Mouse (Mus musculus) limb, embryonic 12.5 days (tissue): Measurements from ENCODE around the gene Gm9747. TPM values are rescaled to one million over a fixed set of nuclear protein-coding genes. Genes with fewer than 3 reads are reported as not detected.

ENCODE experiments used
- ATAC-seq: fragments of 200-750 bp; cut with Nextera tagmentation; 2 replicates; pipeline ENCODE4 v1.8.0; 2017; ENCODE audit warnings: low read depth, moderate TSS enrichment; ENCODE audit not compliant: insufficient number of reproducible peaks, insufficient read depth, low FRiP score, low TSS enrichment
- H3K27ac ChIP-seq: fragments of 300-500 bp; sonication (generic); 2 replicates; pipeline ENCODE4 v1.5.1; 2016; ENCODE audit warnings: mild to moderate bottlenecking, moderate library complexity
- H3K27me3 ChIP-seq: fragments of 300-500 bp; sonication (generic); 2 replicates; pipeline ENCODE4 v1.6.1; 2016; ENCODE audit warnings: mild to moderate bottlenecking, moderate library complexity
- H3K36me3 ChIP-seq: fragments of 300-500 bp; sonication (generic); 2 replicates; pipeline ENCODE4 v1.6.1; 2016; ENCODE audit warnings: mild to moderate bottlenecking, moderate library complexity
- H3K4me1 ChIP-seq: fragments of 300-500 bp; sonication (generic); replicated peaks from 2 replicates; pipeline ENCODE4 v1.6.1; 2016
- H3K4me2 ChIP-seq: fragments of 300-500 bp; sonication (generic); 2 replicates; pipeline ENCODE4 v1.6.1; 2016; ENCODE audit warnings: mild to moderate bottlenecking, moderate library complexity
- H3K4me3 ChIP-seq: fragments of 300-500 bp; sonication (generic); replicated peaks from 2 replicates; pipeline ENCODE4 v1.5.1; 2016; ENCODE audit warnings: mild to moderate bottlenecking
- H3K9ac ChIP-seq: fragments of 300-500 bp; sonication (generic); replicated peaks from 2 replicates; pipeline ENCODE4 v1.6.1; 2016; ENCODE audit warnings: mild to moderate bottlenecking, moderate library complexity
- H3K9me3 ChIP-seq: fragments of 300-500 bp; sonication (generic); 2 replicates; pipeline ENCODE4 v1.6.1; 2016; ENCODE audit warnings: mild to moderate bottlenecking, moderate library complexity
- WGBS: fragments of 180-500 bp; shearing (Covaris S2); methylation state at CpG from one replicate; pipeline ENCODE4 v1.1.7; 2016; 5-methylcytosine and 5-hydroxymethylcytosine counted together
- polyA plus RNA-seq: library from polyadenylated mRNA; unstranded; fragments of >200 nt; fragmentation: Nextera tagmentation; extraction: Ambion mirVana; gene quantifications from 2 replicates; pipeline ENCODE4 v1.2.1, GENCODE M21; 2016

Gene Gm9747
- polyA plus RNA-seq, 1 experiment from 2014 or later = 29.1 TPM

DNA sequence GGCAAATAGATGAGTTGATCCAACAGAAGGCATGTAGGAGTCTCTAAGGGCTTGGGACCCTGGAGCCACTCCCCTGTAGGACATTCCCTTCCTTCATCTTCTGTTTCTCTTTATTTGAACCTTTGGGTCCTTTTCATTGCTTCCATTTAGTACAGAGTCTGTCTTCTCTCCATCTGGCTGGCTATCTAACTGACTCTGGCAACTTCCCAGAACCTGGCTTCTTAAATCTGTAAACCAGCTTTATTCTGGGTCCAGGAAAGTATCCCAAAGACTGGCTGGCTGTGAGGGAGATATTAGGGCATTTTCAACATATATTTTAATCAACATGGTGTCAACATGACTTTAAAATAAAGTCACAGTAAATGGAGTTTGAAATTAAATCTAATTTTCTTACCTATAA is 4.1 kb upstream of the Gm9747 start:
- ATAC-seq = no peak

GRCm38 (mm10) chr1:82234616-82235015 is 1.7 kb downstream of the Gm9747 start:
- 94% methylated on average over 3 of the region's 3 CpGs for WGBS
- Histone ChIP-seq H3K27ac (no peak overlapping the region), H3K9ac (no peak overlapping the region), H3K9me3 (no peaks in the 10 kb centered on the region), H3K4me1 (peaks cover 6% of the 10 kb centered on the region), H3K36me3 (peaks cover 36% of the 10 kb centered on the region), H3K4me3 (no peak overlapping the region), H3K27me3 (no peaks in the 10 kb centered on the region), H3K4me2 (no peak overlapping the region)
- ATAC-seq = no peak

More for the DNA sequence above, 4.1 kb upstream of the Gm9747 start:
- no peak overlapping the region for H3K27ac ChIP-seq
- no peak overlapping the region for H3K4me3 ChIP-seq
- no peaks in the 10 kb centered on the region for H3K27me3 ChIP-seq
- H3K36me3 ChIP-seq = peaks cover 10% of the 10 kb centered on the region; the same call in 1 of the 2 replicates
- no peak overlapping the region for H3K9ac ChIP-seq
- H3K4me2 ChIP-seq = no peak overlapping the region
- no peaks in the 10 kb centered on the region for H3K4me1 ChIP-seq
- H3K9me3 ChIP-seq = no peaks in the 10 kb centered on the region

GRCm38 (mm10) chr1:82235455-82236104 is 2.7 kb downstream of the Gm9747 start:
- Histone ChIP-seq H3K9me3 (no peaks in the 10 kb centered on the region), H3K4me1 (peaks cover 6% of the 10 kb centered on the region), H3K9ac (no peak overlapping the region), H3K27me3 (no peaks in the 10 kb centered on the region), H3K27ac (peak overlapping the region; percentile 69; the same call in 1 of the 2 replicates), H3K4me2 (no peak overlapping the region), H3K36me3 (peaks cover 36% of the 10 kb centered on the region), H3K4me3 (no peak overlapping the region)
- WGBS = 67% methylated on average over 3 of the region's 3 CpGs
- ATAC-seq = no peak

DNA sequence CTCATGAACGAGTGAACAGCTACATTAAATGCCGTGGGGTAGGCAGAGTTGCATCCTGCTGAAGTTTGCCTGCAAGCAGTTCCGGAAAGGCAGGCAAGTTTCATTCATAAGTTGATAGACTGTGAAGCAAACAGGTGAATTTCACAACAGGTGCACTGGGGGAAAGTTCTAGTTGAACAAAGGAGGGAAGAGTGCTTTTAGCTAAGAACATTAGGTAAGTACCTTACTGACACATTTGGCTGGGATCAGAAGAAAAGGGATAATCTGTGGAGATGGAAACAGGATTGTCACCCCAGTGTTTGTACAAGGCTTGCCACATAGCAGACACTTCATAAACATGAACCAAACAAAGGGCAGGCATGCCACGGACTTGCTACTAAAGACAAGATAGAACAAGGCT is 5.3 kb downstream of the Gm9747 start:
- no peak overlapping the region for H3K4me2 ChIP-seq
- H3K27me3 ChIP-seq = no peaks in the 10 kb centered on the region
- no peak overlapping the region for H3K27ac ChIP-seq
- no peak overlapping the region for H3K9ac ChIP-seq
- peaks cover 31% of the 10 kb centered on the region for H3K36me3 ChIP-seq
- WGBS = 81% methylated on average over 4 of the region's 4 CpGs
- H3K9me3 ChIP-seq = no peaks in the 10 kb centered on the region
- no peak for ATAC-seq
- no peak overlapping the region for H3K4me3 ChIP-seq
- H3K4me1 ChIP-seq = peaks cover 6% of the 10 kb centered on the region

- Histone ChIP-seq H3K4me2 (no peak overlapping the region), H3K4me1 (peaks cover 6% of the 10 kb centered on the region), H3K27ac (no peak overlapping the region), H3K9me3 (no peaks in the 10 kb centered on the region), H3K27me3 (no peaks in the 10 kb centered on the region), H3K36me3 (peaks cover 18% of the 10 kb centered on the region), H3K9ac (no peak overlapping the region), H3K4me3 (no peak overlapping the region)
- 78% methylated on average over 3 of the region's 3 CpGs for WGBS
- ATAC-seq = no peak
Measured at GRCm38 (mm10) chr1:82239409-82240201, 6.7 kb downstream of the Gm9747 start.

DNA sequence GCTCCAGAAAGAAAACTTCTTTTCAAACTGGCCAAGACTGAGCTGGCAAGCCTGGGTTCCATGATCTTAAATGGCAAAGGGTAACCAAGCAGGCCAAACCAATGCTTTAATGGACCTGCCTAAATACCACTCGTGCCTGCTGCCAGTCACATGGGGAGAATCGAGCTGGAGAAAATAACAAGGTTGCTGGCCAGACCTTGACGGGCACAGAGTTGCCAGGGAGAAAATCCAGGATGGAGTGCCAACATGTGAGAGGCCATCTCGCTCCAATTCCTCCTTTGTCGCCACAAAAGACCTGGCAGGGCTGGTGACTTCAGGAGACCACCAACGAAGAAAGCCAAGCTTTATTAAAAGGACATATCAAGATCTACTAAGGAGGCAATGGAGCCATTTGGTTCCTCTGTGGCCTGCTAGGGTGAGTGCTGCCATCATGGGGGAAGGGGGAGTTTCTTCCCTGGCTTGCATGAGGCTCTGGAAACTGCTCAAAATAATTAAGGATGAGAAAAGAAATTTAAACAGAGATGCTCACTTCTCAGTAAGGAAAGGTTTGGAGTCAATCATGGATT is 10.4 kb downstream of the Gm9747 start:
- ATAC-seq = no peak

DNA sequence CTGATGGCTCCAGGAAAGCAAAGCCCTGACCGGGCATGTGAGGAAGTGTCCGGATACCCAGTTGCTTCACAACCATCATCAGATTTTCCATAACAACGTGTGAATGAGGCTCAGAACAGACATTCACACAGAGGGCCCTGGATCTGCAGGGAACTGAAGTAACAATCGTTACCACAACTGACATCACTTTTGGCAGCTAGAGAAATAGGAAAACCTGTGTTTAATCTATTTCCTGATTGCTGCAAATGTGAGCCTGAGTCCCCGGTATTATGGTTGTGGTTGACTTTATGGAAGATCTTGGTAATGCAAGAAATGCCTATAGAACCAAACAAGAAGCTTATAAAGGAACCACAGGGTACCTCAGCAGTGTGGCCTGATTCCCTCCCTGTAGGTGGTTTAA is 12.1 kb downstream of the Gm9747 start:
- Histone ChIP-seq H3K4me2 (no peak overlapping the region), H3K27me3 (no peaks in the 10 kb centered on the region), H3K4me1 (peaks cover 4% of the 10 kb centered on the region; the same call in 1 of the 2 replicates), H3K9me3 (no peaks in the 10 kb centered on the region), H3K9ac (no peak overlapping the region), H3K4me3 (no peak overlapping the region), H3K36me3 (peaks cover 11% of the 10 kb centered on the region), H3K27ac (no peak overlapping the region)
- no peak for ATAC-seq
- 74% methylated on average over 5 of the region's 5 CpGs for WGBS

More for the DNA sequence above, 10.4 kb downstream of the Gm9747 start:
- no peak overlapping the region for H3K4me2 ChIP-seq
- peaks cover 4% of the 10 kb centered on the region; the same call in 1 of the 2 replicates for H3K4me1 ChIP-seq
- no peak overlapping the region for H3K9ac ChIP-seq
- H3K4me3 ChIP-seq = no peak overlapping the region
- H3K9me3 ChIP-seq = no peaks in the 10 kb centered on the region
- WGBS = 81% methylated on average over 6 of the region's 6 CpGs
- peaks cover 7% of the 10 kb centered on the region for H3K36me3 ChIP-seq
- H3K27ac ChIP-seq = no peak overlapping the region
- H3K27me3 ChIP-seq = no peaks in the 10 kb centered on the region

DNA sequence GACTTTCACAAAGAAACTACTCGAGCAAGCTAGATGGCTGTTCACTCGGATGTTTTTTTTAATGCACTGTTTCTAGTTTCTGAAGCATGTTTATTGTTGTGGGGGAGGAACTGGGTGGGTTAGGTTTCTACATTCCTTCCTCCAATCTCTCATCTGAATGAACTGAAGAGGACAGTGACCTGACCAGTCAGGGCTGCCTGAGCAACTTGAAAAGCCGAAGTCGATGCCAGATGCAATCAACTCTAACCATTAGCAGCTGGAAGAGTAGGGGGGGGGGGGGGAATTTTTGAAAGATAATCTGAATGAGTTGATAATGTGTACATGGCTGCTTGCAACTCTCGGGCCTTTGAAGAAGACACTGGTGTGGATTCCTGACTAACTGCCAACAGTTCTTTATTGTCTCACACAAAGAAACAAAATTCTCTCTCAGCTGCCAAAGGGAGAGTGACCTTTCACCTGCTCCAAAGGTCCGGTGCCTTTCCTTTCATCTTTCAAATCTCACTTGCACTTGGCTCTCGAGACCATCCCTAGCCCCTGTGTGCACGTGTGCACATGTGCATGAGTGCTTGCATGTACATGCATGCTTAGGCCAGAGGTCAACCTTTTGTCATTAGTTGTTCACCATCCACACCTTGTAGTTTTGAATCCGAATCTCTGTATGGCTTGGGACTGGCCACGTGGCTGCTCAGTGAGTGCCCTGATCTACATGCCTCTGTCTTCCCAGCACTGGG is 14.5 kb downstream of the Gm9747 start:
- peaks cover 11% of the 10 kb centered on the region for H3K36me3 ChIP-seq
- 52% methylated on average over 10 of the region's 10 CpGs for WGBS
- H3K27me3 ChIP-seq = no peaks in the 10 kb centered on the region
- no peak for ATAC-seq
- H3K4me2 ChIP-seq = no peak overlapping the region
- H3K9me3 ChIP-seq = no peaks in the 10 kb centered on the region
- H3K27ac ChIP-seq = no peak overlapping the region
- H3K4me1 ChIP-seq = peaks cover 4% of the 10 kb centered on the region; the same call in 1 of the 2 replicates
- H3K9ac ChIP-seq = no peak overlapping the region
- H3K4me3 ChIP-seq = no peak overlapping the region

DNA sequence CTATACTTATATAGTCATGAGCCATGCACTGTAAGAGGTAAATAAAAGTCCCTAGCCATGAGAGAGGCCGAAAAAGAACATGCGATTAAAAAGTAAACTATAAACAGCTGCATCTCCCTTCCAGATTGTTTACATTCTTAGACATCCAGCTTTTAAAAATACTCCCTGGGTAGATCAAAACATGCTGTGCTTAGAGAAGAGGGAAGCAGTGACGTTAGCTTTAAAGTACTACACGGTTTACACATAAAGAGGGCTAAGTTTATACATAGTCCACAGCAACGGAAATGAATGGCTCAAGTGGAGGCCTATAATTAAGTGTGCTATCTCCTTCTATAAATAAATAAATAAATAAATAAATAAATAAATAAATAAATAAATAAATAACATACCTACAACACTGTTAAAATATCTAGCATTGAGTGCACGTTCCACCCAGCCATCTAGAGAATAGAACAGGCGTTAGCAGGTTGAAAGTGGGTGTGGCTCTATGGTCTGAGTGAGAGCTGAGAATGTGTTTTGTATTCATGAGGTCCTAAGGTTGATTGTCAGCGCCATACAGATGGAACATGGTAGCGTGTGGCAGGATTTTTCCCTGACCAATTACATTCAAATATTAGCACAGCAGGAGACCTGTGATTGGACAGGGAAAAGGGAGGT is 21.0 kb downstream of the Gm9747 start:
- WGBS = 67% methylated on average over 9 of the region's 9 CpGs
- no peak overlapping the region for H3K27ac ChIP-seq
- no peak overlapping the region for H3K4me2 ChIP-seq
- peaks cover 12% of the 10 kb centered on the region; the same call in 1 of the 2 replicates for H3K36me3 ChIP-seq
- no peak for ATAC-seq
- no peak overlapping the region for H3K9ac ChIP-seq
- H3K9me3 ChIP-seq = no peaks in the 10 kb centered on the region
- H3K4me1 ChIP-seq = peaks cover 25% of the 10 kb centered on the region
- H3K4me3 ChIP-seq = no peak overlapping the region
- no peaks in the 10 kb centered on the region for H3K27me3 ChIP-seq

DNA sequence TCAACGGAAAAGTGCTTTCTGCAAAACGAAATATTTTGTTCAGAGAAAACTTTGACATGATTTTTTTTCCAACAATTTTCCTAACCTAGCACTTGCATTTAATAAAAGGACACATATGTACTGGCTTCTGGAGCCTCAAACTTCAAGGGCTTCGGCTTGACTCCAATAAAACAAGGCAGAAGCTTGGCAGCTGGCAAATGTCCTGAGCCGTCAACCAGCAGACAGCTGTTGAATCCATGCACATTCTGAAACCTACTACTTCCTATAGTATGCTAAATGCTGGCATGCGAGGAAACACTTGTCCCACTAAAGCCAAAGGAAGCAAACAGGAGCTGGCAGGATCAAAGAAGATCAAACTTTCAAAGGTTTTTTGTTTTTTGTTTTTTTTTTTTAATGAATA is 24.5 kb downstream of the Gm9747 start:
- peaks cover 12% of the 10 kb centered on the region; the same call in 1 of the 2 replicates for H3K36me3 ChIP-seq

More for the DNA sequence above, 24.5 kb downstream of the Gm9747 start:
- Histone ChIP-seq H3K9ac (no peak overlapping the region), H3K4me3 (no peak overlapping the region), H3K27me3 (no peaks in the 10 kb centered on the region), H3K27ac (no peak overlapping the region), H3K4me2 (no peak overlapping the region), H3K9me3 (no peaks in the 10 kb centered on the region), H3K4me1 (peaks cover 51% of the 10 kb centered on the region)
- WGBS = 23% methylated on average over 5 of the region's 5 CpGs
- ATAC-seq = no peak
